Mouse (Mus musculus): Measurements from ENCODE around the gene Gjc3.
"Not testable (repeated sequence)": the region's sequence is repeated elsewhere in the genome, so short reads cannot be mapped to it uniquely, and the experiment has no call there.

Gene Gjc3

DNA sequence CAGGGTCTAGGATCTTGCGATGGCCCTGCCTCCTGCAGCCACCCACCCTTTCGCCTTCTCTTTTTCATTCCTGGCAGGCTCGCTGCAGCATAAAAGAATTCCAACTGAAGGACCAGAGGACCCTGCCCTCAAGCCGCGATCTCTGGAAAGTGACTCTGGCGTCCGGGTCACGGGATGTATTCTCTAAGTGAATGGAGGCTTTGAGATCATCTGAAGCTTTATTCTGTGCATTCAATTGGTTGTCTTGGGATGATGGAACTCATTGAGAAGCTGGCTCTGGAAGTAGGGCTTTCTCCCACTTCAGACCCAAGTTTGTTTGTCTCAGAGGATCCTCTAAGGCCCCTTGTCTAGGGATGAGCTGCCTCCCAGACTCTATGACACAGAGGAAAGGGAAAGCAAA lies at the start of gene Gjc3:
Gene Gjc3, minus strand, starts transcription at position 154 of the 400 bp plus-strand sequence.
- no peak for DNase-seq (ENCODE audit: low spot score)

DNA sequence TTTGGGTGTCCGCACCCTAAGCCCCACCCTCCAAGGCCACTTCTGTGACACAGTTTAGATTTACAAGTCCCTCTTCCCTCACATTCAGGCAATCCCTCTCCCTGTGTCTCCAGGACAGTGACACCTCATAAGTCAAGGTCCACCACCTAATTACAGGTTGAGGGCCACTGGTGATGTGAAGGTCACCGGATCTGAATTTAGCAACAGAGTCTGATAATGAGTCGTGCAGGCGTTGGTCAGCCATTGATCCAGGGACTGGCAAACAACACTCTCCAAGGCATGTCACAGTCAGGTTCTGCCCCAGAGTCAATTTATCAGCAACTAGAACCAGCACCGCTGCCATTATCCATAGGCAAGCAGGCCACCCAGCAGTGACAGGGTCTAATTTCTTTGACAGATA lies 49.5 kb upstream of the Gjc3 start:
- no peak for DNase-seq (ENCODE audit: low spot score)

DNA sequence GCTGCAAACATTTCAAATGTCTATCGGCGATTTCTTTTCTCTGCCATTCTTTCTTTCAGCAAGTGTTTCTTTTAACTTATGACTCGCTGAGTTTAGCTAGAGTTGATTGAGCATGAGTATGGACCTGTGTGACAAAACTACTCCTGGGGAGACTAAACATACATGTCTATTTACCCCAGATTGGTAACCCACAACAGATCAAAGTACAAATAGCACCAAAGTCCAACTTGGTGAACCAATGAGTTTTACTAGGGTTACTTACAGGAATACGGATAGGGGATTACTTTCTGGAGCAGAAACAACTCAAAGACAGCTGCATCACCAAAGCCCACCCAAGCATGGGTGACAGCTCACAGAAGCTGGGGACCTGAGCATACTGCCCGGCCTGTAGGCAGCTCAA lies 46.5 kb upstream of the Gjc3 start:
- no peak for DNase-seq (ENCODE audit: low spot score)

DNA sequence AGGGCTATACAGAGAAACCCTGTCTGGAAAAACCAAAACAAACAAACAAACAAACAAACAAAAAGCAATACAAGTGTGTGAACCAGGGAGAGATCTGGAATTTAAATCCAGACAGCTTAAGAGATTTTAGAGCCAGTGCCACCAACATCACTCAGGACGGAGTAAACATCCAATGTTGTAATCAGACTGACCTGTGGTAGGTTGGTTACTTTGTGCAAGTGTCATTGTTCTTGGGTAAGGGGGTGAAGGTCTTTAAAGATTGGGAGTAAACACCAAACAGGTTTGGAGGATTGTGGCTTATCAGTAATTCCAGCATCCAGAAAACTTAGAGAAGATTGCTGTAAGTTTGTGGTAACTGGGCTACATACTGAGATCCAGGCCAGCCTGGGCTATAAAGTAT lies 23.5 kb upstream of the Gjc3 start:
- DNase-seq (ENCODE audit: low spot score): no peak

DNA sequence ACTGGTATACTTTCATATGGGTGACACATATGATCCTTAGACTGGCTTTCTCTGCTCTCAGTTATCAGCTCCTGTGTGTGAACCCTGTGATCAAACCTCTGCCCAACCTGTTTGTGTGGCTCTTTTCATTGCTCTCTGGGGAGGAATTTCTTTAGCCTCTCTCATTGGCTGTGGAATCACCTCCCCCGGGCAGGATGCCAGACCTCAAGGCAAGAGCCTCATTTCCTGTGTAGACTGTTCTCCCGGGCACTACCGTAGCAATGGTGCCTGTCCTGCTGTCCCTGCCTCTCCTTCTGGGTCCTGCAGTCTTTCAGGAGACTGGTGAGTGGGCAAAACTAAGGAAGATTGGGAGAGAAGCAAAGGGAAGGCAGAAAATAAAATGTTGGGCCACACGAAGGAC lies 18.4 kb upstream of the Gjc3 start, which contains the start of gene Azgp1:
Gene Azgp1, plus strand, starts transcription at position 221 of the 400 bp plus-strand sequence.
- DNase-seq (ENCODE audit: low spot score): no peak

DNA sequence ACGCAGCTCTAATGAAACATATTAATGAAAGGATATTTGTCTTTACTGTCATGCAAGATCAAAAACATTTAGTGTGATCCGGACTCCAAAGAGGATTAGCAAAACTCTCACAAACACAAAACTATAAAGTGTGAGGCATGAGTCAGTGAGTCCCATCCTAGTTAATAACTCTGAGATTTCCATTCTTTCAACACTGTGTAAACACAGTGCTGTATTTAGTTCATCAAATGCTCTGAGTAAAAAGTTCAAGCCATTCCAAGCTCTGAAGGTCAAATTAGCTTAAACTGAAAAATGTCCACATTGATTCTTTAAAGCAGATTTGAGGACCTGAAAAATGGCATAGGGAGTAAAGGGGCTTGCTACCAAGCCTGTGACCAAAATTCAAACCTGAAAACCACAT lies 16.2 kb upstream of the Gjc3 start:
- DNase-seq (ENCODE audit: low spot score): no peak

DNA sequence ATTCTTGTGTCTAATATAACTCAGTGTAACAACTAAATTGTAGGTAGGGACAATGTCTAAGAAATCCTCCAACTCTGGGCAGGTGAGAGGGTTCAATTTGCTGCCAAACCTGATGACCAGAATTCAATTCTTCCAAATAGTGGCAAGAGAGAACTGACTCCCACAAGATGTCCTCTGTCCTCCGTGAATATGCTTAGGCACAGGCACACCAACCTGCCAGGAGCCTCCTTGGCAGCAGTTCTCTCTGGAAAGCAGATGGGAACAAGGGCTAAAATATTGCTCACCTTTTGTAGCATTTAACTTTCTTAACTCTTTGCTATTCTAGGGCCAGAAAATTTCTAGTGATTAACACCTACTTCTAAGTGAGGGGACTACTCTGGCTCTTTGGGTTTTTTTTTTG lies 14.4 kb upstream of the Gjc3 start:
- DNase-seq (ENCODE audit: low spot score): no peak

DNA sequence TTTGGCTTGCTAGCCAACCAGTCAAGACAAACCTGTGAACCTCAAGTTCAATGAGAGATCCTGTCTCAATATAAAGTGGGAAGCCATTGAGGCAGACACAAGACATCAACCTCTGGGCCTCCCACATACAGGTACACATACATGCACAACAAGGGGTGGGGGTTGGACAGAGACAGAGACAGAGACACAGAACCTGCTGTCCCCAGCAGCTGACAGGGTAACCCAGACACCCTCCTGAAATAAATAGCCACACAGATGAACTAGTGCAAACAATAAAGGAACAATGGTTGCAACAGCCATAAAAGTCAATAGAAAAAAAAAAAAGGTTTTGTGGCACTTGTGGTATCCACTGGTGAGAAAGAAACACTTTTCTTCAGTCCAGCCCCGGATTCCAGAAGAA lies 12.5 kb upstream of the Gjc3 start:
- DNase-seq (ENCODE audit: low spot score): no peak

DNA sequence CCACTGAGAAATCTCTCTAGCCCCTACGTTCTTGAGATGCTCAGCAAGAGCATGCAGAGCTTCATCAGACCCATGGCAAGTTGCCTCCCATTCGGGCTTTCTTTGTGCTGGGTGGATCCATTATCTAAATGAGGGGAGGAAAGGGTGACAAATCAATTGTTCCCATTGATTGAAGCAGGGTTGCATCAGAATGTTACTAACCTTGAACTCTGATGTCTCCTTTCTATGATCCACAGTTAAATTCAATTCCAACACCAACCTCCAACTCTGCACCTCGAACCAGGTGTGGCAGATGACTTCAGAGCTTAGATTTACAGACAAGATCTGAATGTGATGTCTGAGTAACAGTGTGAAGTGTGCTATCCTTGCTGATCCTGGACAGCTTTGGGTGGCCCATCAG lies 11.8 kb upstream of the Gjc3 start:
- DNase-seq (ENCODE audit: low spot score): no peak

DNA sequence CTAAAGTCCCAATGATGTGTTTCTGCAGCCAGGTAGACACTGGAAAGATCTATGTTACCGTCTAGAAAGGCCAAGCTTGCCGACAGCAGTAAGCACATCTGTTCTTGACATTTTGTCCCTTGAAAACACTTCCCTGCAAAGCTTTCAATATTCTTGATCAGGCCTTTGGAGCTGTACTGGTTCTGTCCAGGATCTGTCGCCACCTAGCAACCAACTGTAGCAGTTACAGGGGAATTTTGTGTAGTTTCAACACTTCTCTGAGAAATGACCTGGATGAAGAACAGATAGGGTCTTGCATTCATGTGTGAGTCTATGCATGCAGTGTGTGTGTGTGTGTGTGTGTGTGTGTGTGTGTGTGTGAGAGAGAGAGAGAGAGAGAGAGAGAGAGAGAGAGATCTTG lies 10.8 kb upstream of the Gjc3 start:
- DNase-seq (ENCODE audit: low spot score): no peak

DNA sequence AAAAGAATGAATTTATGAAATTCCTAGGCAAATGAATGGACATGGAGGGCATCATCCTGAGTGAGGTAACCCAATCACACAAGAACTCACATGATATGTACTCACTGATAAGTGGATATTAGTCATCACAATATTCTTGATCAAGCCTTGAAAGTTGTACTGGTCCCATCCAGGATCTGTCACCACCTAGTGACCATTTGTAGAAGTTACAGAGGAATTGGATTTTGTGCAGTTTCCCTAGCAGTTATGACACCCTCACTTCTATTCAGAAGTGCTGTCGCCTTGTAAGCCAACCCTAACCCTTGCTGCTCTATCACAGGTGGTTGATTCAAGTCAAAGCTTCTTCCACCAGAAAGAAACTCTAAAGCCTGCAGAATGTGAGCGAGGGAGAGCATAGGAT lies 10.3 kb upstream of the Gjc3 start:
- DNase-seq (ENCODE audit: low spot score): no peak

DNA sequence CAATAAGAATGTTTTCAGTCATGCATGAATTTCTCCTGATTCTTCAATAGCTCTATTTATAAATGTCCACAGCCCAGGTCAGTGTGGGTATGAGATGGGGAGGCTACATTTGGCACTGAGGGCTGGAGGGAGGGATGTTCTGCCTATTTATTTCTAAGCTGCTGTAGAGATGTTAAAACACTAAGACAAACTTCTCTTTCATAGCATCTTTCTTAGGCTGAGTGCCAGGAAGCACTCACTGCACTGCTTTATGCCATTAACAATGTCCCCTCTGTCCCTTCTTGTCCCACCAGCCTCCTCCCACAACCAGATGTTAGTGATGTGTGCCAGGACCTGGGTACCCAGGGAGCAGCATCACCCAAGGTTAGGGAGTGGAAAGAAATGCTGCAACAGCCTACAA lies 3.6 kb upstream of the Gjc3 start:
- no peak for DNase-seq (ENCODE audit: low spot score)

DNA sequence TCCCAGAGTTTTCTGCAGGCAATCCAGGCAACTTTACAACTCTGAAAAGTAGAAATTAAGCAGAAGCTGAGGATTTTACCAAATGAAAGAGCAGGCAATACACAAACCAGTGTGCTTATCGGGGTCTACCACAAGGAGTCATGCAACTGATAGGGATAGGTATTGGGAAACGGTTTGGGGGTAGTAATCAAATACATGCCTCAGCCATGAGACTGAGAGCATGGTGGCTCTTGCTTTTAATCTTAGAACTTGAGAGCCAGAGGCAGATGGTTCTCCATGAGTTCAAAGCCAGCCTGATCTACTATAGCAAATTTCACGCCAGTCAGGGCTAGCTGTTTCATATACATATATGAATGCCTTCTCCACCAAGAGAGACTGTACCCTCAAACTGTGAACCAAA lies 6.5 kb downstream of the Gjc3 start:
- DNase-seq (ENCODE audit: low spot score): no peak

DNA sequence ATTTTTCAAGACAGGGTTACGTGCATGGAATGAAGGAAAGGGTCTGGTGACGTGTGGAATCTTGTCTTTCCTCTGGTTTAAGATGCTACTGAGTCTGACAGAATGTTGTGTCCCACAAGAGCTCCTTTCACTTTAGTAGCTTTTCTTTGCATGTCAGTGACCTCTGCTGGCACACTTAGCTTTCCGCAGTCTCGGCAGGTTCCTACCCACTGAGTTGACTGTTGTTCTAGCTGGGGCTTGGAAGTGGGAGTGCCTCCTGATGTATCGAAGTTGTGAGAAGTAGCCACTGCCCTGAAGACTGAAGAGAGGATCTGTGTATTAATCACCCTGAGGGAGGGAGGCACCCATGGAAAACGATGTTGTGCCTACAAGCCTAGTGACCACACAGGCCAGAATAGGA lies 11.7 kb downstream of the Gjc3 start:
- no peak for DNase-seq (ENCODE audit: low spot score)

DNA sequence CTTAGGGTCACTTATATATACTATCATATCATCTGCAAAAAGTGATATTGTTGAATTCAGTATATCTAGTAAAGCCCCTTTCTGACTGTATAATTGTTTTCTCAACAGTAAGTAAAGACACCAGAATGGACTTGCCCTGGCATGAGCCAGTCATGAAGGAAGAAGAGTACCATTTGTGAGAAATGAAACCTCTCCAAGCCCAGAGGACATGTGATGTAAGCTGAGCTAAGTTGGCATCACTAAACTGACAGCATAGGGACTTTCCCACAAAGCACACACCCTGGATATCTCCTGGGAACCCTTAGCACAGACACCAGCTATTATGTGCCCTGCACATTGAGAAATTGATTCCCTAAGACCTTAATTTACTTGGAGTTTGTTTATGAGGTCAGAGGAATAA lies 15.6 kb downstream of the Gjc3 start:
- no peak for DNase-seq (ENCODE audit: low spot score)

DNA sequence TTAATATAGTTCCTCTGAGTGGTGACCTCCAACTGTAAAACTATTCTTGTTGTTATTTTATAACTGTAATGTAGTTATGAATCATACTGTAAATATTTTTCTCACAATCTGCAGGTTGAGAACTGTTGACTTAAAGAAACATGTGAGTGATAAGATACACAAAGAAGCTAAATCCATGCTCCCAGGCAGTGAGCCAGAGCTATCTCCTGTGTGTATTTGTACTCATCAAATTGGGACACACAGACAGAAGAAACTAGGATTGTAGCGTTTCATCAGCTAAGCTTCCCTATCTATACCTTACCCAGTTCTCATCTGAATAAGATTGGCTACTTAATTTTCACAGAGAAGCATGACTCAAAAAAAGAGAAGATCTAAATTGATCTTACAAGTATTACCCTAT lies 19.8 kb downstream of the Gjc3 start:
- no peak for DNase-seq (ENCODE audit: low spot score)

DNA sequence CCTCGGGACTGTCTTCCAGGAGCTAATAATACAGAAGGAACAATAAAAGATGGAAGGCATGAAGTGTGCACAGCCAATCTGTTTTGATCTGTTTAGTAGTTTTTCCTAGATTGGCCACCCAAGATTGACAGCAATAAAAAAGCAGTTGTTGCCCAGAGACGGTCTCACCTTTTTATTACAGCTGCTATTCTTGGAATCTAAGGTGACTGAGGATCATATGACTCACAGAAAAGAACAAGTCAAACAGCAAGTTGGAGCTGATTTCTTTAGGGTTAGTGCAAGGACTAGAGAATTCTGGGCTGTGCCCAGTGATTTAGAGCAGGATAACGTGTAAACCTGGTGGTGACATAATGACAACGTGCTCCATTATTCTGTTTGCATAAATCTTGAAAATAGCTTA lies 21.9 kb downstream of the Gjc3 start:
- no peak for DNase-seq (ENCODE audit: low spot score)

DNA sequence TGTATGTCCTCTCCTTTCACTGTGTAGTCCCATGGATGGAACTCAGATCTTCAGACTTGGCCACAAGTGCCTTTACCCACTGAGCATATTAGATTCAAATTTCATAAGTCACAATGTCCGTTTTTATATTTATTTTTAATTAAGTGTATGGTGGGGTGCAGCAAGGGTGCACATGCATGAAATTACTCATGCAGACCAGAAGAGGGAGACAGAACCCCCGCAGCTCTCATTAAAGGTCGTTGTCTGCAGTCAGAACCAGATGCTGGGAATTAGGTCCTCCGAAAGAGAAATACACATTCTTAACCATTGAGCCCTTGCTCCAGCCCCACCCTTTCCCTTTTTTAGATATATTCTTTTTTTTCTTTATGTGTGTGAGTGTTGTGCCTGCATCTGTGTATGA lies 25.7 kb downstream of the Gjc3 start:
- DNase-seq (ENCODE audit: low spot score): no peak

DNA sequence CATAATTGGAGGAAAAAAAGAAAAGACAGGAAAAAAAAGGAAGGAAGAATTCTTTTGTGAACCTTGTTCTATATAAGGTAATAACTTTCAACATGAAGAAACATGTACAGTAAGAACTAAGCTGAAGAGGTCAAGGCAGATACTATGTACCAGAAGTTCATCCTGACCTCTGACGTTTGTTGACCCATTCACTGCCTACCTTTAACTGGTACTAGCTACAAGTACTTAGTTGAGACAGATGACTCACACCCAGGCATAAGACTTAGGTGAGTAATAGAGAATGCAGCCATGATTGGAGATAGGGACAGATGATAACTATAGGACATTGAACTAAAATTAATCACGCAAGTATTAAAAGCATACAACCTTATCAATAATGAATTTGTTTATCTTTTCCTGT lies 26.4 kb downstream of the Gjc3 start:
- DNase-seq (ENCODE audit: low spot score): no peak

DNA sequence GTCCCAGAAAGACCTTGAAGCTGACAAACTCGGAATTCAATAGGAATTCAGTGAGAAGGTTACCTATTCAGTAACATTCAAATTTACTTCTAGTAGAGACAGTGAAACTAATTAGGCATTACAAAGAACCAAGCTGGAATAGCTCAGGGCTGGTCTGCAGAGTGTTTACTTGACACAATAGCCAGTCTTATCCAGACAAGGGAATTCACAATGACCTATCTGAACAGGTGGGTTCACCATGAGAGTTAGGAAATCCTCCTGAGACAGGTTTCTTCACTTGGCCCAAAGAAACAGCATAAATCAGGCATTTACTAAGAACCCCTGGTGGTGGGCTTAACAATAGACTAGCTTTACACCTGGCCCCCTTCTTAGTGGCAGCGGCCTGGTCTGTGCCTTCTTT lies 29.0 kb downstream of the Gjc3 start:
- DNase-seq (ENCODE audit: low spot score): not testable (repeated sequence)

DNA sequence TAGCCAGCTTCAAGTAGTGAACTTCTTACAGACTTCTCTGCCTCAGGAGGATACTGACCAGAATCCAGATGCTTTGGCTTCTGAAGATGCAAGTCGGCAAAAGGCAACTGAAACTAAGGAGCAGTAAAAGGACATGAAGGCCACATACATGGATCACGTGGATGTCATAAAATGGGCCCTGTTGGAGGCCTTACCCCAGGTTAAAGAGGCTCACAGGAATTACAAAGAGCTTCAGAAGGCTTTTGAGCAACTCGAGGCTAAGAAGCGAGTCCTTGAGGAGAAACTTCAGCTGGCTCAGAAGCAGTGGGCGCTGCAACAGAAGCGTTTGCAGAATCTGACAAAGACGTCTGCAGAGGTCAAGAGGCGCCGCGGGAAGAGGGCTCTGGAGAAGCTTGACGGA lies 34.5 kb downstream of the Gjc3 start:
- DNase-seq (ENCODE audit: low spot score): no peak

DNA sequence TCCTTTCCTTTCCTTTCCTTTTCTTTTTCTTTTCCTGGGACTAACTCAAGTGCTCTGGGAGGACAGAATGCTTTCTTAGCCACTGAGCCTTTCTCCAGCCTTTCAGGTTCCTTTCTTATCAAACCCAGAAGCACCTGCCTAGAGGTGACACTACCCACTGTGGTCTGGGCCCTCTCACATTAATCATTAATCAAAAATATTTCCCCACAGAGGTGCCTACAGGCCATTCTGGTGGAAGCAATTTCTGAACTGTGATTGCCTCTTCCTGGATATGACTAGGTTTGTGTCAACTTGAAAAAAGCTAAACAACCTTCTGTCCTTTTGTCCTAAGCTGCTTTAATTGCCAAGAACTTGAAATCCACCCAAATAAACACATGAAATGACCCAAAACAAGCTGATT lies 40.7 kb downstream of the Gjc3 start:
- no peak for DNase-seq (ENCODE audit: low spot score)

DNA sequence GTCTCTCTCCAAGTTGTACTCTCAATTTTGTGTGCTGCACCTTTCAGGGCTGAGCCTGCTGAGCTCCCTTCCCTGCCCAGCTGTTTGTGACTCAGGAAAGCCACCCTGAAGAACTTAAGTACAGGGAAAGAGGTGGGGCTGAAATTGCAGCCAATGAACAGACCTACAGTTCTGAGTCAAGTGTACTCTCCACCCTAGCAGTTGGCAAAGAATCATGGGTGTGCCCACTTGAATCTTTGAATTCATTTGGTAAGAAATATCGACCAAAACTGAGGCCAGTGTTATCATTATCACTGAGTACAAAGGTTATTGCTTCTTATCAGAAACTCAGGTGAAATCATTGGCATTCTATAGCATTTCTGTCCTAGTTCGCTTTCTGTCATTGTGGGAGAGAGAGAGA lies 41.4 kb downstream of the Gjc3 start, which contains the start of gene Cyp3a13:
Gene Cyp3a13, minus strand, starts transcription at position 88 of the 400 bp plus-strand sequence.
- DNase-seq (ENCODE audit: low spot score): no peak

DNA sequence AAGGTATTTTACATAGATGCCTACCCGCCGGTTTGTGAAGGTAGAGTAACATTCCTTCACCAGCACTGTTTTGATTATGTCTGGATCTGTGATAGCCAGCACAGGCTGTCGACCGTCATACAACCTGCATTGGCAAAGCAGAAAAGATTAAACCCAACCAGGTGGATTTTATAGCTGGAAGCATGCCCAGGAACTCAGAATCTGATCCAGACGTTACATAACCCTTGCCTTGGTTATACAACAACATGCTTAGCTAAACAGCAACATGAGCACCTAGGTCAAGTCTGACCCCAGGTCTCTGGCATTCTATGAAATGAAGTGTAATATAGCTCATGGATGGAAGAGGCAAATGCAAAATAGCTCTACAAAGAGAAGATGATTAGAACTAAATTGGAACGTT lies 47.3 kb downstream of the Gjc3 start:
- DNase-seq (ENCODE audit: low spot score): no peak

DNA sequence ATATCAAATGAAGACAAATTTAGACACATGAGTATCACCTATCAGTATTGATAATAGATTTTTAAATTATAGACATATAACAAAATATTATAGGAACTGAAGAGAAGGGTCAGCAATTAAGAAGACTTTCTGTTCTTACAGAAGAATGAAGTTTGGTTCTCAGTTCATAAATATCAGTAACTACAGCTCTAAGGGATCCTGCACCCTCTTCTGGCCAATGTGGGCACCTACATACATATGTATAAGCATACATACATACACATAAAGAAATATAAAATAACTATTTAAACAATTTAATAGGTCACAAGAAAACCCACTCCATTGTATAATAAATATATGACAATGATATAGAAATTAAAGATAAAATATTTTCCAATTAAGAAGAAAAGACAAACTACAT lies 48.4 kb downstream of the Gjc3 start:
- no peak for DNase-seq (ENCODE audit: low spot score)
